Mouse (Mus musculus) kidney, embryonic 15.5 days (tissue): Measurements from ENCODE around the gene Nexn. TPM values are rescaled to one million over a fixed set of nuclear protein-coding genes. Genes with fewer than 3 reads are reported as not detected.
"Not testable (repeated sequence)": the region's sequence is repeated elsewhere in the genome, so short reads cannot be mapped to it uniquely, and the experiment has no call there.

Experiments used
- ATAC-seq: fragments of 200-750 bp; cut with Nextera tagmentation; replicated peaks from 2 replicates; pipeline ENCODE4 v1.8.0; 2017; ENCODE audit warnings: moderate TSS enrichment; ENCODE audit not compliant: low FRiP score
- H3K27ac ChIP-seq: fragments of 300-500 bp; sonication (generic); 2 replicates; pipeline ENCODE4 v1.5.1; 2015; ENCODE audit warnings: mild to moderate bottlenecking, inconsistent platforms
- H3K27me3 ChIP-seq: fragments of 300-500 bp; sonication (generic); 2 replicates; pipeline ENCODE4 v1.6.1; 2015; ENCODE audit warnings: inconsistent platforms
- H3K36me3 ChIP-seq: fragments of 300-500 bp; sonication (generic); 2 replicates; pipeline ENCODE4 v1.6.1; 2015; ENCODE audit warnings: inconsistent platforms
- H3K4me1 ChIP-seq: fragments of 300-500 bp; sonication (generic); 2 replicates; pipeline ENCODE4 v1.6.1; 2015; ENCODE audit warnings: inconsistent platforms
- H3K4me2 ChIP-seq: fragments of 300-500 bp; sonication (generic); 2 replicates; pipeline ENCODE4 v1.6.1; 2015; ENCODE audit warnings: moderate library complexity, mild to moderate bottlenecking, inconsistent platforms
- H3K4me3 ChIP-seq: fragments of 300-500 bp; sonication (generic); replicated peaks from 2 replicates; pipeline ENCODE4 v1.5.1; 2015; ENCODE audit warnings: mild to moderate bottlenecking, inconsistent platforms
- H3K9ac ChIP-seq: fragments of 300-500 bp; sonication (generic); 2 replicates; pipeline ENCODE4 v1.6.1; 2015; ENCODE audit warnings: mild to moderate bottlenecking, inconsistent platforms
- H3K9me3 ChIP-seq: fragments of 300-500 bp; sonication (generic); replicated peaks from 2 replicates; pipeline ENCODE4 v1.6.1; 2016; ENCODE audit warnings: inconsistent platforms
- WGBS: fragments of 180-500 bp; shearing (Covaris S2); methylation state at CpG from one replicate; pipeline ENCODE4 v1.1.7; 2015; ENCODE audit warnings: mixed read lengths; 5-methylcytosine and 5-hydroxymethylcytosine counted together
- polyA plus RNA-seq: library from polyadenylated mRNA; unstranded; fragments of >200 nt; fragmentation: Nextera tagmentation; extraction: Ambion mirVana; gene quantifications from 2 replicates; pipeline ENCODE4 v1.2.1, GENCODE M21; 2015

Nexn gene
- polyA plus RNA-seq, 1 experiment from 2014 or later = 12.4 TPM

DNA sequence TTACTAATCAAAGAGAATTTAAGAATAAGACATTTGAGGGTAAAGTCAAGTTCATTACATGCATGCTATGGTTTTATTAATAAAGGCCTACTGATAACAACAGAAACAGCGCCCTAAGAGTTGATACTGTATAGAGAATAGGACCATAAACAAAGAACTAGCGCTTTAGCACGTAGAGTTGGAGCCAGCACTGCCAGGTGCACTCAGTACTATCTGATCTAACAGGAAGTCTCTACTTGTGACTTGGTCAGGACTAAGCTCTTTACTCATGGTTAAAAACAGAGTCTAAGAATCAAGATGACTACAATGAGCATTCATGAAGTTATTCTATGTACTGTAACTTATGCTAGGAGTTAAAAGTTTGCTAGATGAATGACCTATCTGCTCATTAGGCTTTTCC is 61.6 kb downstream of the Nexn start:
- Histone ChIP-seq H3K4me2 (no peak overlapping the region), H3K9me3 (no peaks in the 10 kb centered on the region), H3K4me3 (no peak overlapping the region), H3K27ac (no peak overlapping the region), H3K4me1 (peaks cover 7% of the 10 kb centered on the region), H3K27me3 (no peaks in the 10 kb centered on the region), H3K9ac (no peak overlapping the region), H3K36me3 (no peaks in the 10 kb centered on the region)
- ATAC-seq = no peak
- 82% methylated on average over 3 of the region's 3 CpGs for WGBS

DNA sequence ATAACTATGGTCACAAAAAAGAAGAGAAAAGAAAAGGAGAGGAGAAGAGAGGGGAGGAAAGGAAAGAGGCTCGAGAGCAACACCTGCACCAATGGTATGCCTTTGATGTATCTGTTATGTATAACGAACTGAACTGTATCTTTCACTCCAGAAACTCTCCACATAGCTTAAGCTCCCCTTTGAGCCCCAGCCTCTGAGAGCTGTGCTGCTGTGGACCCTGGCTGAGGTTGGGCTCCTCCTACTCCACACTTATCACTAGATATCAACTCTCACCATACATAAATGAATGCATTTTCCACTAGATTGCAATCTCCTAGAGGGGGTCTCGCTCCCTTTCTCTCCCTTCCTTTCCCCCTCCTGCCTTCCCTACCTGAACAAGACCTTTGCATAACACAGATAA is 62.2 kb downstream of the Nexn start:
- Histone ChIP-seq H3K27ac (no peak overlapping the region), H3K36me3 (no peaks in the 10 kb centered on the region), H3K4me1 (peaks cover 4% of the 10 kb centered on the region), H3K9ac (no peak overlapping the region), H3K9me3 (no peaks in the 10 kb centered on the region), H3K27me3 (no peaks in the 10 kb centered on the region), H3K4me3 (no peak overlapping the region), H3K4me2 (no peak overlapping the region)
- no peak for ATAC-seq
- 70% methylated on average over 3 of the region's 3 CpGs for WGBS

DNA sequence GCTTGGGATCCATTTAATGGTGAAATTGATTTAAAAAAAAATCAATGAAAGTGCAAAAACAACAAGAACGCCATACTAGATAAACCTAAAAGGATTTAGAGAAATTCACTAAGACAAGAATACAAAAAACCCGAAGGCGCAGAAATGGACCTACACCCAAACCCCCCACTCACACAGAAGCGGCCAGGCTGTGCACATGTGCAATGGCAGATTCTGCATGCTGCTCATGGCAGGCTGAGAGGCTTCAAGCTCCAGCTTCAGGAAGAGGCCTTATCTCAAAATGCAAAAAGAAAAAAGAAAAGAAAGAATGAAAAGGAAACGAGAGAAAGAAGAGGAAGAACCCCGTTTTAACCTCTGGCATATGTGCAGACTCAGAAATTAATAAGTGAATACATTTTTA is 62.7 kb downstream of the Nexn start:
- Histone ChIP-seq H3K9me3 (no peaks in the 10 kb centered on the region), H3K27ac (no peak overlapping the region), H3K27me3 (no peaks in the 10 kb centered on the region), H3K36me3 (no peaks in the 10 kb centered on the region), H3K4me1 (peaks cover under 1% of the 10 kb centered on the region), H3K4me3 (no peak overlapping the region), H3K4me2 (no peak overlapping the region), H3K9ac (no peak overlapping the region)
- ATAC-seq = no peak
- 89% methylated on average over 6 of the region's 6 CpGs for WGBS

DNA sequence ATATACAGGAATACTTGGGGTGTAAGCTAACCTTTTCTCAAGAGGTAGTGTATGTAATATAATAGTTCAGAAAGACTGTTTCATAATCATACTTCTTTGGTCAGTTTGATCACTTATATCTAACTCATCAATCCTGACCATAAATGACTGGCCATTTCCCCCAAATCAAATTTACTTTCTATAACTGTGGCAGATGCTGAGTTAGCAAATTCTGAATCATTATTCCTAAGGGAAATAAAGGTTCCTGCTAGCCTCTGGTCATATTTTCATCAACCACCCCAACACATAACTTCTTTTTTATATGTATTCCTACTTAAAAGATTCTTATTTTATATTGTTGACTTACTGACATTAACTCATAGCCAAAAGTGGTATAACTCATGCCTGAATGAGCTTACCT is 63.2 kb downstream of the Nexn start:
- H3K4me3 ChIP-seq = no peak overlapping the region
- no peak for ATAC-seq

DNA sequence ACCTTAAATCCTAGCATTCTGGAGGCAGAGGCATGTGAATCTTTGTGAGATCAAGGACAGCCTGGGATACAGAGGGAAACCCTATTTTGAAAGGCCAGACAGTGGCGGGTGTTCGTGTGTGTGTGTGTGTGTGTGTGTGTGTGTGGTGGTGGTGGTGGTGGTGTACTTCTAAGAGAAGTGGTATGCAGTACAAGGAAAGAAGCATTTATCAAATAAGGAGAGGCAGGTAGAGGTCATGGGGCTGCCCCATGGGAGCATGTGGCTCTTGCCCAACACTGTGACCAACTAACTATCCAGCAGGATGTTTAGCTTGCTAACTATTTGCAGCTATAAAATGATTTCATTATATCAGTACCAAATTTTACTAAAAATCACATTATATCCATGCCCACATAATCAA is 64.5 kb downstream of the Nexn start:
- H3K9me3 ChIP-seq = no peaks in the 10 kb centered on the region
- H3K4me3 ChIP-seq = no peak overlapping the region
- 94% methylated on average over 2 of the region's 2 CpGs for WGBS
- ATAC-seq = no peak
- H3K36me3 ChIP-seq = no peaks in the 10 kb centered on the region
- no peak overlapping the region for H3K9ac ChIP-seq
- H3K4me1 ChIP-seq = no peaks in the 10 kb centered on the region
- H3K4me2 ChIP-seq = no peak overlapping the region
- no peak overlapping the region for H3K27ac ChIP-seq
- H3K27me3 ChIP-seq = no peaks in the 10 kb centered on the region

More for the DNA sequence above, 63.2 kb downstream of the Nexn start:
- H3K4me1 ChIP-seq = no peaks in the 10 kb centered on the region
- H3K4me2 ChIP-seq = no peak overlapping the region
- H3K27ac ChIP-seq = no peak overlapping the region
- no peak overlapping the region for H3K9ac ChIP-seq
- H3K36me3 ChIP-seq = no peaks in the 10 kb centered on the region
- no peaks in the 10 kb centered on the region for H3K9me3 ChIP-seq
- H3K27me3 ChIP-seq = no peaks in the 10 kb centered on the region

DNA sequence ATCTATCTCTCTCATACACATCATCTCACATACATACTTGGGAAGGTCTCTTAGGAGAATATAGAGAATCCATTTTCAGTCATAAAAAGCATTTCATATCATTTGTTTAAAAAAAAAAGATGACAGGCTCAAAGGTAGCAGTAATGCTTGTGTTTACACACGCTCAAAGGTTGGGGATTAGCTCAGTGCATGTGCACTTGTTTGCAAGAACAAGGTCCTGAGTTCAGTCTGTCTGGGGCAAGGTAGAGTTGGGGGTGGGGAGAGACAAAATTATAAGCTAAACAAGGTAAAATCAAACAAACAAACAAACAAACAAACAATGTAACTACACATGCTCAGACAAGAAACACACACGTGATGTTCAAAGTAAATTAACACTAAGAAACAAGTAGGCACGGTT is 65.0 kb downstream of the Nexn start:
- H3K36me3 ChIP-seq = no peaks in the 10 kb centered on the region
- H3K4me3 ChIP-seq = no peak overlapping the region
- H3K9ac ChIP-seq = no peak overlapping the region
- 90% methylated on average over 3 of the region's 3 CpGs for WGBS
- H3K4me2 ChIP-seq = no peak overlapping the region
- ATAC-seq = no peak
- no peaks in the 10 kb centered on the region for H3K9me3 ChIP-seq
- no peak overlapping the region for H3K27ac ChIP-seq
- no peaks in the 10 kb centered on the region for H3K27me3 ChIP-seq
- no peaks in the 10 kb centered on the region for H3K4me1 ChIP-seq

DNA sequence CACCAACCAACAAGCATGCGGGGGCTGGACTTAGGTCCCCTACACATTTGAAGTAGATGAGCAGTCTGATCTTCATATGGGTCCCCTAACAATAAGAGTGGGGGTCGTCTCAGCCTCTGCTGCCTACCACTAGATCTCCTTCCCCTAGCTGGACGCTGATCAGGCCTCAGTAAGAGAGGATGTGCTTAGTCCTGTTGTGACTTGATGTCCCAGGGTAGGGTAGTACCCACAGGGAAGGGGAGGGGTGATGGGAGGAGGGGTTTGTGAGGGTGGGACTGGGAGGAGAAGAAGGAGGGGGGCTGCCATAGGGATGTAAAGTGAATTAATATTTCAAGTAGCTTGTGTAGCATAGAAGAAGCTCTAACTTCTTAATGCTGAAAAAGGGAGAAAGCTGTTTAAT is 67.0 kb downstream of the Nexn start:
- H3K4me3 ChIP-seq = no peak overlapping the region
- no peaks in the 10 kb centered on the region for H3K4me1 ChIP-seq
- H3K27ac ChIP-seq = no peak overlapping the region
- no peaks in the 10 kb centered on the region for H3K36me3 ChIP-seq
- no peaks in the 10 kb centered on the region for H3K9me3 ChIP-seq
- H3K27me3 ChIP-seq = no peaks in the 10 kb centered on the region
- H3K9ac ChIP-seq = no peak overlapping the region
- ATAC-seq = no peak
- 61% methylated on average over 3 of the region's 3 CpGs for WGBS
- H3K4me2 ChIP-seq = no peak overlapping the region

DNA sequence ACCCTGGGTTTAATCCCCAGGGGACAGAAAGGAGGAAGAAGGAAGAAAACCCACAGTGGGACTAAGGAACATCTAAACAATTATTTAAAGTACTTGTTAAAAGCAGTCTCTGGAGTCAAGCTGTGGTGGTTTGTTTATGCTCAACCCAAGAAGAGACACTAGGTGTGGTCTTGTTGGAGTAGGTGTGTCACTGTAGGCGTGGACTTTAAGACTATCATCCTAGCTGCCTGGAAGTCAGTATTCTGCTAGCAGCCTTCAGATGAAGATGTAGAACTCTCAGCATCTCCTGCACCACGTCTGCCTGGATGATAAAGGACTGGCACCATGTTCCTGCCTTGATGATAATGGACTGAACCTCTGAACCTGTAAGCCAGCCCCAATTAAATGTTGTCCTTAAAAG is 68.9 kb downstream of the Nexn start:
- not testable (repeated sequence) for H3K4me3 ChIP-seq, H3K9ac ChIP-seq, H3K9me3 ChIP-seq, H3K27me3 ChIP-seq, H3K4me1 ChIP-seq, H3K27ac ChIP-seq, H3K36me3 ChIP-seq, H3K4me2 ChIP-seq, ATAC-seq
- WGBS = 45% methylated on average over 2 of the region's 2 CpGs

DNA sequence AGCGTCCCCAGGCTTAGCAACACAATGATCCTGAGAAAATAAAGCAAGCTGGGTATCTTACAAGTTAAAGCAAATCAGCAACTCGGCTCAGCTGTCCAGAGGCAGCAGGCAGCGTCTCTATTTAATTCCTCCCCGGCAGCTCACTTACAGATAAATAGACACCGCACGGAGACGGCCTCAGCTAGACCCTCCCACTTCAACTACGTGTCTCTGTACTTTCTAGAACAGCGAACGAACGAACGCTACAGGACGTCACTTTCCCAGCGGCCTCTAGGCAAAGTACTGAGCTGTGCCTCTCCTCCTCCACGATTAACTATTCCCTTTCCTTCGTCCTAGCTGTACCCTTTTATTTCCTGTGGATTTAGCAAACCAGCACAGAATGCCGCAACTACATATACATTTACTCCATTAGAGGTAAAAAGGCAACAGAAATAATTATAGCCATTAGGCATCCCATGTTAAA is 72.5 kb downstream of the Nexn start:
- H3K27me3 ChIP-seq = no peaks in the 10 kb centered on the region
- no peaks in the 10 kb centered on the region for H3K36me3 ChIP-seq
- peak overlapping the region; percentile 59 for H3K4me2 ChIP-seq
- H3K9me3 ChIP-seq = no peaks in the 10 kb centered on the region
- peaks cover 20% of the 10 kb centered on the region for H3K4me1 ChIP-seq
- H3K4me3 ChIP-seq = peak overlapping the region; percentile 52
- WGBS = under 1% methylated on average over 17 of the region's 17 CpGs
- ATAC-seq = peak; percentile 94
- H3K9ac ChIP-seq = peak overlapping the region; percentile 61
- H3K27ac ChIP-seq = peak overlapping the region; percentile 90

DNA sequence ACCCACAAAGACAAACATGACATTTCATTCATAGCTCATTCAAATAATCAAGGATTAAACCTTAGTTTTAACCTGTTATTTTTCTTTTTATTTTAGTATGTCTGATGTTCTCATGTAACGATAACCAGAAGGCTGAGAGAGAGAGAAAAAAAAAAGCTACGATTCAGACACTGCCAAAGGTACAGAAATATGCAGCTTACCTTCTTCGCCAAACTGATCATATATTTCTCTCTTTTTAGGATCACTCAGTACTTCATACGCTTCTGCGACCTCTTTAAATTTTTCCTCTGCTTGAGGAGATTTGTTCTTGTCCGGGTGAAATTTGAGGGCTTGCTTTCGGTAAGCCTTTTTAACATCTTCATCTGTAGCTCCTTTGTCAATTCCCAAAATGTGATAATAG is 73.0 kb downstream of the Nexn start:
- peak overlapping the region; percentile 59 for H3K4me2 ChIP-seq
- peak overlapping the region; percentile 90 for H3K27ac ChIP-seq
- H3K9me3 ChIP-seq = no peaks in the 10 kb centered on the region
- peak overlapping the region; percentile 61 for H3K9ac ChIP-seq
- ATAC-seq = no peak
- H3K4me3 ChIP-seq = peak overlapping the region; percentile 52
- WGBS = 3% methylated on average over 7 of the region's 7 CpGs
- H3K4me1 ChIP-seq = peaks cover 21% of the 10 kb centered on the region
- H3K27me3 ChIP-seq = no peaks in the 10 kb centered on the region
- no peaks in the 10 kb centered on the region for H3K36me3 ChIP-seq

DNA sequence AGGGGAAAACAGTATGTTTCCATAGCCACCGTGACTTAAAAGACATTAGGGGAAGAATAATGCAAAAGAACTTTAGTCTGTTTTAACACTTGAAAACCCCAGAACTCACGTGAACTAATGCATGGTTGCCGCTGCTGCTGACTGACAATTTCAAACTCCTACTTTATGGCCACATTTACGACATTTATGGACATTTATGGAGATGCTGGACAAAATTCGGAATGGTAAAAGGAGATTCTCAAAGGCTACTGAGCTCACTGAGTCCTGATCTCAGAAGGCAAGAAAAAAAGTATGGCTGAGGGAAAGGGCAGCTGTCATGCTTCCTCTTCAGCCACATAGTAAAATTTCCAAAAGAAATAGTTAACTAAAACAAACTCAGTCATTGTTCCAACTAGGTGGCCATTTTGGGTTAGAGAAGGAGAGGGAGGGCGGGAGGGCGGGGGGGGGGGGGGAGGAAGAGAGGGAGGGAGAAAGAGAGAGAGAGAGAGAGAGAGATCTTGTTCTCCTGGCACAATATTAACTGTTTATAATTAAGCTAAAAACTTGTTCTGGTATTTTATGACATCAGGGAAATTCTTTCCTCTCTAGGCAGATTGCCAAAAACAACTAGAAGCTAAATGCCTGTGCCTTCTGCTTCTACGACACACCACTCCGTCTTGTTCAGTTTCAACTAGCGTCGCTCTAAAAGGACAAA is 73.8 kb downstream of the Nexn start:
- H3K9ac ChIP-seq = peak overlapping the region; percentile 53
- H3K4me3 ChIP-seq = peak overlapping the region; percentile 49
- 14% methylated on average over 11 of the region's 11 CpGs for WGBS
- ATAC-seq = 0 out of 2 replicates have a peak, but pooled peaks have one; percentile 16
- peak overlapping the region; percentile 65 for H3K4me2 ChIP-seq
- H3K27ac ChIP-seq = peak overlapping the region; percentile 90
- no peaks in the 10 kb centered on the region for H3K36me3 ChIP-seq
- H3K27me3 ChIP-seq = no peaks in the 10 kb centered on the region
- no peaks in the 10 kb centered on the region for H3K9me3 ChIP-seq
- H3K4me1 ChIP-seq = peaks cover 21% of the 10 kb centered on the region

DNA sequence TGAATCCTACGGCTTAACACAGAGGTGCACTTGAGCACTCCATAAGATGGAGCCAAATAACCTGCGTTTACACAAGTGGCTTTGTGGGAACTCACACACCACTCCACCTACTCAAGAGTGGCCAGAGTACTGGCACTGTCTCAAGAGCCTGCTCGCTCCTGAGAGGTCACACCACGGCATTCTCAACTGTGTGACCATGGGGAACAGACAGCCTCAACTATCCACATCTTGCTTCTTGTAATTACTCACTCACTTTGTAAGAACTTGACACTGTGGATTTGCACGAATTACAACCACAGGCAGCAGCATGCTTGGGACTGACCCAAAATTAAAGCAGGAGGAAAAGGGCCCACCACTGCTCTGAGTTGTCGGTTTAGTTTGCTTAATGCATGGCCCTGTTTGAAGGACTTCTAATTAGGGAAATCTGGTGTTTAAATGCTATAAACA is 74.3 kb downstream of the Nexn start:
- Histone ChIP-seq H3K36me3 (no peaks in the 10 kb centered on the region), H3K4me3 (peak overlapping the region; percentile 49), H3K27me3 (no peaks in the 10 kb centered on the region), H3K27ac (peak overlapping the region; percentile 90), H3K4me2 (peak overlapping the region; percentile 65), H3K9me3 (no peaks in the 10 kb centered on the region), H3K9ac (peak overlapping the region; percentile 53), H3K4me1 (peaks cover 21% of the 10 kb centered on the region)
- WGBS = 11% methylated on average over 6 of the region's 6 CpGs
- peak; percentile 41 for ATAC-seq
